Mouse (Mus musculus) olfactory bulb, adult 2 months (tissue): ENCODE results near the gene Bbip1.

ENCODE experiments used
- CTCF ChIP-seq: fragments of 200-500 bp; IDR thresholded peaks from 2 replicates; pipeline ENCODE4 v1.5.1; 2012; ENCODE audit warnings: low read depth, mild to moderate bottlenecking, low read length, moderate library complexity; ENCODE audit not compliant: insufficient read depth
- POLR2A ChIP-seq: fragments of 200-500 bp; IDR thresholded peaks from 2 replicates; pipeline ENCODE4 v1.6.1; 2012; ENCODE audit warnings: mild to moderate bottlenecking, low read depth, low read length, moderate library complexity; ENCODE audit not compliant: insufficient read depth

DNA sequence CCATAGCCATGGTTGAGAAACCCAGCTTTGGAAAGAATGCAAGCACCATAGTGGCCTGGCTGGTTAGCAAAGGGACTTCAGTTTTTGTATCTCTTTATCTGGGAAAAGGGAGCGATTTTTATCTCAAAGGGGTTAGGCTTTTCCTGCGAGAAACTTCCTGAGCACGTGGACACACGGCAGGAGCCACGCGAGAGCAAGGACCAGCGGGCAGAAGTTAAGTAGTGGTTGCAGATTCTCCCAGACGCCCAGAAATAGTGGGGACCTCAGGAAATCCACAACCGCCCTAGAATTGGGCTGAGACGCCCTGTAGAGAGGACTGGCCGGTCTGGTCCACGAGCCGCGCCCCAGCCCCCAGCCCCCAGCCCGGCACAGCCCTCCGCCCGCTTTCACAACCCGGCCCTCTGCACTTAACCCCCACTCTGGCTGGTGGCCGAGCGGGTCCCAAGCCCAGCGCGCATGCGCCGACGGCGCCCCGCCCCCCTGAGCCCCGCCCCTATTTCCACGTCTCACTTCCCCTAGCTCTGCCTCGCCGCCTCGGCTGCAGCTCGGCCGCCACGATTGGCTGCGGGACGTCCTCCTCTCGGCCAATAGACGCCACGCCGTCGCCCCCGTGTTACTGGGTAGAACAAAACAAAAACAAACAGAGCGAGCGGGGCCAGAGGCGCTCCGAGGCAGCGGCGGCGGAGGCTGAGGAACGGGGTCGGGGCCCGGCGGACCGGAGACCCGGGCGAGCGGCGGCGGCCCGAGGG, 41.5 kb downstream of the Bbip1 start:
- TF ChIP-seq POLR2A (peak; percentile 98), CTCF (no peak)
